Mouse (Mus musculus) testis, adult 2 months (tissue): Measurements from ENCODE around the gene Pecr.

Experiments used
- CTCF ChIP-seq: fragments of 200-500 bp; IDR thresholded peaks from 2 replicates; pipeline ENCODE4 v1.5.1; 2012; ENCODE audit warnings: low read depth, mild to moderate bottlenecking, inconsistent platforms, low read length, moderate library complexity; ENCODE audit not compliant: control insufficient read depth, insufficient read depth, insufficient replicate concordance
- POLR2A ChIP-seq: fragments of 200-500 bp; IDR thresholded peaks from 2 replicates; pipeline ENCODE4 v1.6.1; 2012; ENCODE audit warnings: low read depth, mild to moderate bottlenecking, inconsistent platforms, low read length, moderate library complexity; ENCODE audit not compliant: control insufficient read depth

GRCm38 (mm10) chr1:72306241-72306640, 22.1 kb upstream of the Pecr start:
- TF ChIP-seq CTCF, result no peak
- no peak for TF ChIP-seq POLR2A
